Mouse (Mus musculus): ENCODE results near the gene Mip. TPM values are rescaled to one million over a fixed set of nuclear protein-coding genes. Genes with fewer than 3 reads are reported as not detected.
"Not testable (repeated sequence)": the region's sequence is repeated elsewhere in the genome, so short reads cannot be mapped to it uniquely, and the experiment has no call there.

Gene Mip
- polyA plus RNA-seq, 1 experiment from 2014 or later, result 0.33 TPM

GRCm38 (mm10) chr10:128263393-128264310, 38.0 kb downstream of the Mip start:
- DNase-seq (ENCODE audit: low spot score), result no peak
- Histone ChIP-seq H3K27ac (no peak overlapping the region), H3K4me1 (no peaks in the 10 kb centered on the region), H3K4me3 (no peak overlapping the region), H3K36me3 (no peaks in the 10 kb centered on the region), H3K27me3 (ENCODE audit: low read depth, poor library complexity, severe bottlenecking) (no peaks in the 10 kb centered on the region), H3K9me3 (replicated peaks) (no peaks in the 10 kb centered on the region)
- 82% methylated on average over 6 of the region's 6 CpGs for WGBS

GRCm38 (mm10) chr10:128268371-128268770, 42.7 kb downstream of the Mip start, which contains the start of gene Apof:
Gene Apof, plus strand, starts transcription at chr10:128268671.
- WGBS, result 76% methylated on average over 6 of the region's 6 CpGs
- Histone ChIP-seq H3K36me3 (no peaks in the 10 kb centered on the region), H3K4me1 (0 out of 2 replicates have a peak, but pooled peaks cover 5% of the 10 kb centered on the region), H3K27ac (no peak within 1 kb of the TSS), H3K9me3 (replicated peaks) (no peaks in the 10 kb centered on the region), H3K4me3 (peak within 1 kb of the TSS; percentile 83; the same call in 1 of the 2 replicates), H3K27me3 (ENCODE audit: low read depth, poor library complexity, severe bottlenecking) (no peaks in the 10 kb centered on the region)
- no peak for DNase-seq (ENCODE audit: low spot score)

- 0 out of 2 replicates have a peak, but pooled peaks cover 5% of the 10 kb centered on the region for H3K4me1 ChIP-seq
Measured at GRCm38 (mm10) chr10:128269206-128269910, 43.7 kb downstream of the Mip start.

GRCm38 (mm10) chr10:128270287-128270841, 44.7 kb downstream of the Mip start, which contains the start of gene Stat2:
Gene Stat2, plus strand, starts transcription at chr10:128270559.
- Histone ChIP-seq H3K36me3 (no peaks in the 10 kb centered on the region), H3K4me1 (0 out of 2 replicates have a peak, but pooled peaks cover 5% of the 10 kb centered on the region), H3K27me3 (ENCODE audit: low read depth, poor library complexity, severe bottlenecking) (no peaks in the 10 kb centered on the region), H3K27ac (peak within 1 kb of the TSS; percentile 83), H3K4me3 (peak within 1 kb of the TSS; percentile 83), H3K9me3 (replicated peaks) (no peaks in the 10 kb centered on the region)
- DNase-seq (ENCODE audit: low spot score), result peak; percentile 96
- WGBS, result under 1% methylated on average over 43 of the region's 43 CpGs

More at GRCm38 (mm10) chr10:128269206-128269910, 43.7 kb downstream of the Mip start:
- H3K4me3 ChIP-seq, result peak overlapping the region; percentile 83; the same call in 1 of the 2 replicates
- H3K27me3 ChIP-seq (ENCODE audit: low read depth, poor library complexity, severe bottlenecking), result no peaks in the 10 kb centered on the region
- H3K36me3 ChIP-seq, result no peaks in the 10 kb centered on the region
- H3K27ac ChIP-seq, result no peak overlapping the region
- no peaks in the 10 kb centered on the region for H3K9me3 ChIP-seq (replicated peaks)
- 87% methylated on average over 16 of the region's 16 CpGs for WGBS
- DNase-seq (ENCODE audit: low spot score), result no peak

GRCm38 (mm10) chr10:128270866-128271265, 45.2 kb downstream of the Mip start:
- H3K27me3 ChIP-seq (ENCODE audit: low read depth, poor library complexity, severe bottlenecking), result no peaks in the 10 kb centered on the region
- H3K36me3 ChIP-seq, result no peaks in the 10 kb centered on the region
- H3K9me3 ChIP-seq (replicated peaks), result no peaks in the 10 kb centered on the region
- 0 out of 2 replicates have a peak, but pooled peaks cover 5% of the 10 kb centered on the region for H3K4me1 ChIP-seq
- peak overlapping the region; percentile 83 for H3K27ac ChIP-seq
- WGBS, result 46% methylated on average over 7 of the region's 7 CpGs
- no peak for DNase-seq (ENCODE audit: low spot score)
- peak overlapping the region; percentile 83 for H3K4me3 ChIP-seq

GRCm38 (mm10) chr10:128271883-128272282, 46.2 kb downstream of the Mip start:
- Histone ChIP-seq H3K4me1 (0 out of 2 replicates have a peak, but pooled peaks cover 5% of the 10 kb centered on the region), H3K27ac (no peak overlapping the region), H3K36me3 (peaks cover 6% of the 10 kb centered on the region; the same call in 1 of the 2 replicates), H3K4me3 (no peak overlapping the region), H3K9me3 (replicated peaks) (no peaks in the 10 kb centered on the region), H3K27me3 (ENCODE audit: low read depth, poor library complexity, severe bottlenecking) (no peaks in the 10 kb centered on the region)
- no peak for DNase-seq (ENCODE audit: low spot score)
- WGBS, result 69% methylated on average over 2 of the region's 2 CpGs

- DNase-seq (ENCODE audit: low spot score); H3K27ac ChIP-seq; H3K4me3 ChIP-seq; H3K9me3 ChIP-seq (replicated peaks); H3K4me1 ChIP-seq; H3K27me3 ChIP-seq (ENCODE audit: low read depth, poor library complexity, severe bottlenecking): not testable (repeated sequence)
- 77% methylated on average over 7 of the region's 7 CpGs for WGBS
- peaks cover 12% of the 10 kb centered on the region; the same call in 1 of the 2 replicates for H3K36me3 ChIP-seq
Measured at GRCm38 (mm10) chr10:128272819-128273439, 47.3 kb downstream of the Mip start.

- not testable (repeated sequence) for H3K4me3 ChIP-seq; DNase-seq (ENCODE audit: low spot score); H3K4me1 ChIP-seq; H3K9me3 ChIP-seq (replicated peaks); H3K27me3 ChIP-seq (ENCODE audit: low read depth, poor library complexity, severe bottlenecking); H3K27ac ChIP-seq
- H3K36me3 ChIP-seq, result peaks cover 32% of the 10 kb centered on the region
- 95% methylated on average over 1 of the region's 1 CpGs for WGBS
Measured at GRCm38 (mm10) chr10:128275374-128275773, 49.7 kb downstream of the Mip start.

- Histone ChIP-seq H3K4me3 (no peak overlapping the region), H3K9me3 (replicated peaks) (no peaks in the 10 kb centered on the region), H3K27ac (no peak overlapping the region), H3K4me1 (peaks cover 9% of the 10 kb centered on the region; the same call in 1 of the 2 replicates), H3K36me3 (peaks cover 55% of the 10 kb centered on the region), H3K27me3 (ENCODE audit: low read depth, poor library complexity, severe bottlenecking) (no peaks in the 10 kb centered on the region)
- DNase-seq (ENCODE audit: low spot score), result no peak
- 63% methylated on average over 6 of the region's 6 CpGs for WGBS
Measured at GRCm38 (mm10) chr10:128278158-128278557, 52.5 kb downstream of the Mip start.

- H3K9me3 ChIP-seq (replicated peaks), result no peaks in the 10 kb centered on the region
- H3K27ac ChIP-seq, result no peak overlapping the region
- H3K36me3 ChIP-seq, result peaks cover 73% of the 10 kb centered on the region
- 86% methylated on average over 6 of the region's 6 CpGs for WGBS
- peaks cover 14% of the 10 kb centered on the region; the same call in 1 of the 2 replicates for H3K4me1 ChIP-seq
- H3K27me3 ChIP-seq (ENCODE audit: low read depth, poor library complexity, severe bottlenecking), result no peaks in the 10 kb centered on the region
- DNase-seq (ENCODE audit: low spot score), result no peak
- H3K4me3 ChIP-seq, result no peak overlapping the region
Measured at GRCm38 (mm10) chr10:128280943-128281342, 55.3 kb downstream of the Mip start.
